Mouse (Mus musculus): ENCODE measurements around the gene Clcn6.

- TF ChIP-seq USF1 (IDR thresholded peaks at IDR 0.05; ENCODE audit: low read depth) (no peak), CTCF (IDR thresholded peaks at IDR 0.05; ENCODE audit: control insufficient read depth, insufficient read depth, insufficient read length) (no peak)
Measured at GRCm38 (mm10) chr4:148085131-148085906, 46.7 kb upstream of the Clcn6 start.

Measured in C2C12 (cell line).